Mouse (Mus musculus) neural tube, embryonic 10.5 days (tissue): ENCODE measurements around the gene Stk36.
A peak's percentile ranks its signal among the peaks of the same experiment; 100 is the strongest.

ENCODE experiments used
- DNase-seq: peaks from one replicate; pipeline ENCODE4 v3.0.0-alpha.2; 2017; ENCODE audit warnings: low spot score; ENCODE audit errors: extremely low spot score

Gene Stk36

GRCm38 (mm10) chr1:74601267-74601962 lies at the start of gene Stk36, which contains the start of gene Rnf25:
Stk36 (plus strand) TSS chr1:74601445.
Rnf25 (minus strand) TSS chr1:74601397.
- DNase-seq: peak; percentile 81

DNA sequence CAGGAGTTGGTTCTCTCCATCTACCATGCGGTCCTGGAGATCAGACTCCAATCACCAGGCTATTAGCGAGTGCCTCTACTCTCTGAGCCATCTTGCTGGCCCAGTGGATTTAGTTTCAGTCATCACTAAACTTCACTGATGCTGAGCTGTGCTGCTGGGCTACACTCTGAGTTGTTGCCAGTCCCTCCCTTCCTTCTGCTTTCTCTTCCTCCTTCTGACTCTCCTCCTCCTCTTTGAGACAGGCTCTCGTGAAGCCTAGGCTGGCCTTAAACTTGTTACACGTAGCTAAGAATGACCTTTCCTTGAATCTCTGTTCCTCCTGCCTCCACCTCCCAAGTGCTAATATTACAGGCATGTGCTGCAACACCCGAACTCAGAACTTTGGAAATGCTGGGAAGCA lies 42.2 kb upstream of the Stk36 start:
- no peak for DNase-seq

DNA sequence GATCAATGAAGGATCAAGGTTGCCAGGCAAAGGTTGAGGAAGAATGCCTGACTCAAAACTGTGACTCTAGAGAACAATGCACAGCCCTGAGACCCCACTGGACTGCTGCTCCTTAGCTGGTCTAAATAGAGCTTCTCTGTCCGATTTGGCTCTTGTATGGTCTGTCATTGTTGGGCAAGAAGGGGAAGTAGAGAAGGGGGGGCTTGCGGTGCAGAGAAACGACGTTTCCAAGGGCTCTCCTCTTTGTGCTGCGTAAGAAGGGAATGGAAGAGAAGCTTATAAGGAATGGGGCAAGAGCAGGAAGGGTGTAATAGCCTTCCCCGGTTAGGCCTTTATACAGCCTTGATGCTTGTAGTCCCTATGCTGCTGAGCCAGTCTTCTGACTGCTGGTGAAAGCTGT lies 35.4 kb upstream of the Stk36 start:
- no peak for DNase-seq

GRCm38 (mm10) chr1:74569739-74570719 lies 31.2 kb upstream of the Stk36 start:
- no peak for DNase-seq

DNA sequence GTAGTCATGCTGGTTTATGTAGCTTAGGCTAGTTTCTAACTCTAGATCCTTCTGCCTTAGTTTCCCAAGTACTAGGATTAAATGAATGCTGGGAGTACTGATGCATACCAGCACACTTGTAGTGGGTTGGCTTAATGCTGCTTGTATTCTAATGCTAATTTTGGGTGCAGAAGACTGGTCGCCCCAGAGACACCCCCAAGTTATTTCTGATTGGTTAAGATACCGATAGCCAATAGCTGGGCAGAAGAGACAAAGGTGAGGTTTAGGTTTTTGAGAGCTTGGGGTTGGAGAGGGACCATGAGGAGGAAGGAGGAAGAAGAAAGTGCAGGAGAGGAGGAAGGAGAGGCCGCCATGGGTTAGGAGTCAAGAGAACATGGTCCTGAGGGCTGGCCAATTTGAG lies 18.6 kb upstream of the Stk36 start:
- DNase-seq: no peak

DNA sequence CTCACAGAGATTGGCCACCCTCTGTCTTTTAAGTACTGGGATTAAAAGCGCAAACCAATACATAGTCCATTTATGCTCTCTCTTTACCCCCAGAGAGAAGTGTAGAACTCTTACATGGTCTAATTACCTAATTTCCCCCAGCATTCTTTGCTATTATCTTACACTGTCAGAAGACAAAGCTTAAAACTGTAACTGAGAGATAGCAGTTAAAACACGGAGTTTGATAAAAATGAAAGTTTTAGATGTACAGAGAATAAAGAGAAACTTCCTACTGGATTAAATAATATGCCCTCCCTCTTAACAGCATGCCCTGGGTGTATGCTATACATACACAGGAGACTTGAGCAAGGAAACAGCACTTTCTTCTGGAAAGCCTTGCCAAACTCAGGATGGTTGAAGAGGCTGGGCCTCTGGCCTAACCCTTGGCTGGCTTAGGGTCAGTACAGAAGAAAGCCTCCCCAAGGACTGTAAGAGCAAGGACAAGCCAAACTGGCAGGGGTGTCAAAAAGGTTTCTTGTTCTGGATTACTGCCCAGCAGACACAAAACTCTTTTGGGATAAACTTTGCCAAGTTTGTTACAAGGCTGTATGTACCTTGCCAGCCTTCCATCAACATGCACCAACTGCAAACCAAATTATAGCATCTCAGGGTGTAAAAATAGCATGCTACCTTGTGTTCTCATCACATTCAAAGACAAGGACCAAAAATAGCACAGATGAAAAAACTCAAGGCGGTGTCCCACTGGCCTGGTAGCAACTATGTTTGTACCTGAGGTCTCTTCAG lies 16.4 kb upstream of the Stk36 start:
- no peak for DNase-seq

GRCm38 (mm10) chr1:74587233-74587772 lies 13.9 kb upstream of the Stk36 start:
- DNase-seq: no peak

DNA sequence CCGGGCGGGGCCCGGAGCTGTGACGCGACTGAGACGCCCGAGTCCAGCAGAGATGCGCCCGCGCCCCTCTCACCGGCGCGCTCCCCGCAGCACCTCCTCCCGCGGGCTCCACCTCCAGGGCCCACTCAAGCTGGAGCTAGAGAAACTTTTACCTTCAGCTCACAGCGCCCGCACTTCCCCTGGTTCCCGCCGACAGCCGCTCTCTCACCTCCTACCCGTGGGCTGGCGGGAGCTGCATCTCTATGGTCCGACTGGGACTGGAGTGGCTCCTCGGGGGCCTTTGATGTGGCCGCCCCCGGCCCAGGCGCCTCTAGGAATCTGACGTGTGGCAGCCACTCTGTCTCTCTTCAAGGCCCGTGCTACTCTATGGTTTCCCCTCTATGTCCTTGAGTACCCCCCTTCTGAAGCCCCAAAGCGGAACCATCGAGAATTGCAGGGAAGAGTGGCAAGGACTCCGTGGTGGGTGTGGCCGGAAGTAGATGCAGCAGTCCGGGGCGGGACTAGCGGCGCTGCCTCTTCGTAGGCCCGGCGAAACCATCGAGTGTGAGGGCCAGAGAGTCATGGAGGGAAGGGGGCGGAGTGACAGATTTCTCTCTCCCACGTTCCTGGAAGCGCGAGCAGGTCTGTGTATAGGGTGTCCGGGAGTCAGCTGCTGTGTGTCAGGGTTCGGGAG lies 13.3 kb upstream of the Stk36 start, which contains the start of the genes Zfp142 and Bcs1l:
Gene Zfp142, minus strand, starts transcription at position 474 of the 673 bp plus-strand sequence.
Gene Bcs1l, plus strand, starts transcription at position 517 of the 673 bp plus-strand sequence.
- peak; percentile 99 for DNase-seq

GRCm38 (mm10) chr1:74594434-74594833 lies 6.8 kb upstream of the Stk36 start:
- DNase-seq: no peak

DNA sequence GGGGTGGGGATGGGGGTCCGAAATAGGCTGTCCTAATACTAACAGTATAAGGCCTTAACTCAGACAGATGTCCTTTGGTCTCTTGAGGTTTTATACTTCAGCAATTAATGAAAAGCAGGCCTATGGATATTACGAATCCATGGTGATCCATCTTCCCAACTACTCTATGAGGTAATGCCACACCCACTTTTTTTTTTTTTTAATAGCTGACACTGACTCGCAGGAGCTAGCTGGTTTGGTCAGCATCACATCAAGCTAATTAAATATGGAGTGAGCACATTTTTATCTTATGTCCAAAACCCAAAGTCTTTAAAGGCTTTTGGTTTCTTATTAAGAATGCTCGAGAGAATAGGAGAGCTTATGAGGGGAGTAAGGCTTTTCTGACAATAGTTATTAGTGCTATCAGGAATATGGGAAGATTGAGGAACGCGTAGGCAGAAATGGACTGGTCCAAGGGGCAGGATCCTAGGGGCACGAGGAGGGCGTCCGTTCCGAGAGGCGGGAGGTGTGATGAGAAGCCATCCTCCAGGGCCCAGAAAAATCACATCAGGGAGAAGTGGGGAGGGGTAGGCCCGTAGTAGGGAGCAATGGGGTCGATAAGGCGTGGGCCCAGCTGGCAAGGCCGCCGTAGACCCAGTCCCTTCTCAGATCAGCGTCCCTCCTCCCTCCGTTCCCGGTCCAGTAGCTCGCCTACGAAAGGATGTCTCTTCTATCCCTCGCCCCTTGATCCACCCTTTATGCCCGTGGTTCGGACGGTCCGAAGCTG lies 561 bp upstream of the Stk36 start:
- DNase-seq: no peak

GRCm38 (mm10) chr1:74624183-74624582 lies 22.9 kb downstream of the Stk36 start:
- no peak for DNase-seq

- no peak for DNase-seq
Observed at GRCm38 (mm10) chr1:74626076-74626475, 24.8 kb downstream of the Stk36 start.

GRCm38 (mm10) chr1:74628001-74628400 lies 26.8 kb downstream of the Stk36 start:
- DNase-seq: no peak

DNA sequence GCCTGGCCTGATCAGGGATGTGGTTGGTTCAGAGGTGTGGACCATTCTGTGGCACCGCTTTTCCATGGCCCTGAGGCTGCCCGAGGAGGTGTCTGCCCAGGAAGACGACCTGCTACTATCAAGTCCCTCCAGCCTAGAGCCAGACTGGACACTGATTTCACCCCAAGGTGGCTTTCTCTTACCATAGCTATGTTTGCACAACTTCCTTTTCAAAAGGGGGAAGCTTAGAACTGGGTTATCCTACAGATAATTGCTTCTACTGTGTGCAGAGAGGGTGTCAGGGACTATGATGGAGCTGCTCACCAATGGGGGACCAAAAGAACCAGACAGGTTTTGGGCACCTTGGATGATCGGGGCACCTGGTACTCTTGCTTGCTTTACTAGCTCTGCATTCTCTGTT lies 31.5 kb downstream of the Stk36 start:
- no peak for DNase-seq

- DNase-seq: no peak
Observed at GRCm38 (mm10) chr1:74643524-74643923, 42.3 kb downstream of the Stk36 start.

- DNase-seq: no peak
Observed at GRCm38 (mm10) chr1:74643926-74644325, 42.7 kb downstream of the Stk36 start.

DNA sequence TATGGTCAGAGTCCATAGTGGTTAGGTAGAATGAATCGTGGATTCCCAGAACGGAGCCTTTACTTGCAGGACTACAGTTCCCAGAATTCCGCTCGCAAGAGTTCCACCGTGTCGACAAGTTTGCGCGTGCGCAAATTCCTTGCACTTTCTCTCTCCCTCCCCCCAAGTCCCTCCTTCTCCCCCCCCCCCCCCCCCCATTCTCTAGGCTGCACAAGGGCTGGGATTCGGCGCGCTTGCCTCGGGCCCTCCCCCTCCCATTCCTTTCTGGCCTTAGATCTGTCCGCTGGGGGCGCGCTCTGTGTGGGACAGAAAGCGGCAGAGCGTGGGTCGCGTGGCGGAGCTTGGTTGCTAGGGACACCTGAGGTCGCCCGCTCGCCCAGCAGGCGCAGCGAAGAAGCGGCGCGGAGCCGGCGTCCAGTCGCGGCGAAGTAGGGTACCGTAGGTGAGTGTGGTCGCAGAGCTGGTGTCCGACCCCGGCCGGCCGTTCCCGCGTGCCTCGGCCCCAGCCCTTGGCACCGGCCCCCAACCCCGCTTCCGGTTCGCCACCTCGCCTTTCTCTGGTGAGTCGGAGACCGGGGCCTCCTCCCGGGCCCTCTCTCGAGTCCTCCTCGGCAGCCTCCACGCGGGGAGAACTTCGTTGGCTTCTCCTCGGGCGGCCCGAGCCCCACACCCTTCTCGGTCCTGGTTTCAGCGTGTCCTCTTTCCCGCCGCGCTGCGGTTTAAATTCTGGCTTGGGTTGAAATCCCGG lies 60.4 kb downstream of the Stk36 start, which contains the start of gene Ttll4:
Gene Ttll4, plus strand, starts transcription at position 298 of the 748 bp plus-strand sequence.
- DNase-seq: peak; percentile 96

- no peak for DNase-seq
Observed at GRCm38 (mm10) chr1:74662253-74662865, 61.1 kb downstream of the Stk36 start.
